Mouse (Mus musculus): ENCODE results near the gene Pitpnm1. TPM values are rescaled to one million over a fixed set of nuclear protein-coding genes. Genes with fewer than 3 reads are reported as not detected.

Pitpnm1 gene
- polyA plus RNA-seq, 1 experiment from 2014 or later = 15.8 TPM

GRCm38 (mm10) chr19:4089128-4089527 lies 10.7 kb upstream of the Pitpnm1 start:
- Histone ChIP-seq H3K36me3 (ENCODE audit: control insufficient read depth, insufficient read depth, low read length) (no peaks in the 10 kb centered on the region), H3K27ac (ENCODE audit: low read depth, low read length) (no peak overlapping the region), H3K9ac (ENCODE audit: low read depth, low read length) (no peak overlapping the region), H3K4me3 (ENCODE audit: low read length) (no peak overlapping the region), H3K27me3 (ENCODE audit: control insufficient read depth, insufficient read depth, low read length) (no peaks in the 10 kb centered on the region), H3K9me3 (ENCODE audit: control insufficient read depth, low read length) (no peaks in the 10 kb centered on the region), H3K4me1 (ENCODE audit: control insufficient read depth, insufficient read depth, low read length) (no peaks in the 10 kb centered on the region), H3K4me2 (replicated peaks; ENCODE audit: low read depth, low read length) (no peak overlapping the region)
- WGBS = 77% methylated on average over 6 of the region's 6 CpGs
- ATAC-seq (ENCODE audit: low FRiP score, low TSS enrichment) = no peak

- H3K27me3 ChIP-seq (ENCODE audit: control insufficient read depth, insufficient read depth, low read length) = no peaks in the 10 kb centered on the region
- no peaks in the 10 kb centered on the region for H3K36me3 ChIP-seq (ENCODE audit: control insufficient read depth, insufficient read depth, low read length)
- no peaks in the 10 kb centered on the region for H3K9me3 ChIP-seq (ENCODE audit: control insufficient read depth, low read length)
- H3K9ac ChIP-seq (ENCODE audit: low read depth, low read length) = no peak overlapping the region
- H3K4me1 ChIP-seq (ENCODE audit: control insufficient read depth, insufficient read depth, low read length) = no peaks in the 10 kb centered on the region
- no peak overlapping the region for H3K4me3 ChIP-seq (ENCODE audit: low read length)
- no peak for ATAC-seq (ENCODE audit: low FRiP score, low TSS enrichment)
- no peak overlapping the region for H3K27ac ChIP-seq (ENCODE audit: low read depth, low read length)
- H3K4me2 ChIP-seq (replicated peaks; ENCODE audit: low read depth, low read length) = no peak overlapping the region
- WGBS = 93% methylated on average over 3 of the region's 3 CpGs
These were observed 9.4 kb upstream of the Pitpnm1 start for GRCm38 (mm10) chr19:4090446-4090845.

GRCm38 (mm10) chr19:4091383-4091782 lies 8.4 kb upstream of the Pitpnm1 start:
- Histone ChIP-seq H3K4me3 (ENCODE audit: low read length) (no peak overlapping the region), H3K4me1 (ENCODE audit: control insufficient read depth, insufficient read depth, low read length) (no peaks in the 10 kb centered on the region), H3K27me3 (ENCODE audit: control insufficient read depth, insufficient read depth, low read length) (no peaks in the 10 kb centered on the region), H3K9ac (ENCODE audit: low read depth, low read length) (no peak overlapping the region), H3K27ac (ENCODE audit: low read depth, low read length) (no peak overlapping the region), H3K9me3 (ENCODE audit: control insufficient read depth, low read length) (no peaks in the 10 kb centered on the region), H3K4me2 (replicated peaks; ENCODE audit: low read depth, low read length) (no peak overlapping the region), H3K36me3 (ENCODE audit: control insufficient read depth, insufficient read depth, low read length) (no peaks in the 10 kb centered on the region)
- 62% methylated on average over 2 of the region's 2 CpGs for WGBS
- ATAC-seq (ENCODE audit: low FRiP score, low TSS enrichment) = no peak

DNA sequence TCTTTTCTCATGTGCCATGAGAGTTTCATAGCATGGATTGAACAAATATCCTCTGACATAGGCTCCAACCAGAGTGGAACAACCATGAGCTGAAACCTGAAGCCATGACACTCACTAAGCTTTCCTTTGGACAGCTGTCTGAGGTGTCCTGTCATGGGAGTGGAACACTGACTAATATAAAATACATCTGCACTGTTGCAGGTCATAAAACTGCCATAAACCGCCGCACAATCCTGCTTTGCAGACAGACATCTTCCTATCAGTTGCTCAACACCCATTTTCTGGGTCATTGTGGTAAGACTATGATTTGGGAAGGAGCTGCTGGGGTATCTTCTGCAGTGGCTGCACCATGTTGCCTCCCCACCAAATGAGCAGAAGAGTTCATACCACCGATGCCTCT lies 7.0 kb upstream of the Pitpnm1 start:
- Histone ChIP-seq H3K9ac (ENCODE audit: low read depth, low read length) (no peak overlapping the region), H3K27ac (ENCODE audit: low read depth, low read length) (no peak overlapping the region), H3K36me3 (ENCODE audit: control insufficient read depth, insufficient read depth, low read length) (no peaks in the 10 kb centered on the region), H3K4me2 (replicated peaks; ENCODE audit: low read depth, low read length) (no peak overlapping the region), H3K9me3 (ENCODE audit: control insufficient read depth, low read length) (no peaks in the 10 kb centered on the region), H3K4me1 (ENCODE audit: control insufficient read depth, insufficient read depth, low read length) (peaks cover 2% of the 10 kb centered on the region; the same call in 1 of the 2 replicates), H3K27me3 (ENCODE audit: control insufficient read depth, insufficient read depth, low read length) (no peaks in the 10 kb centered on the region), H3K4me3 (ENCODE audit: low read length) (no peak overlapping the region)
- ATAC-seq (ENCODE audit: low FRiP score, low TSS enrichment) = no peak
- 50% methylated on average over 3 of the region's 3 CpGs for WGBS

DNA sequence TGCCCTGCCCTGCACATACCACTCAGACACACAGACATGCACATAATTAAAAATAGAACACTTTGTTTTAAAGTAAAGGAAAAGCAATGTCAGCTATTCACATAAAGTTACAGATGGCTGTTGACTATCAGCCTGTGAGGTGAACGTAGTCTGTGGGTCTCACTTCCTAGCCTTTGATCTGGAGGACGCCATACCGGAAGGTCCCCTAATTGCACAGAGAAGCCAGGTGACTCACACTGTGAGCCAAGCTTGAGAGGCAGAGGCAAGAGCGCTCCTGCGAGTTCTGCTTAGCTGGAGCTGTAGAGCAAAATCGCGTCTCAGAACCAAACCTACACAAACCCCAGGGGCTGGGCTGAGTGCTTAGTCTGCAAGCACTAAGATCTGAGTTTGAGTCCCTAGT lies 6.0 kb upstream of the Pitpnm1 start:
- no peak for ATAC-seq (ENCODE audit: low FRiP score, low TSS enrichment)
- no peak overlapping the region for H3K4me2 ChIP-seq (replicated peaks; ENCODE audit: low read depth, low read length)
- 45% methylated on average over 7 of the region's 7 CpGs for WGBS
- no peaks in the 10 kb centered on the region for H3K36me3 ChIP-seq (ENCODE audit: control insufficient read depth, insufficient read depth, low read length)
- H3K27me3 ChIP-seq (ENCODE audit: control insufficient read depth, insufficient read depth, low read length) = no peaks in the 10 kb centered on the region
- H3K9me3 ChIP-seq (ENCODE audit: control insufficient read depth, low read length) = no peaks in the 10 kb centered on the region
- H3K4me3 ChIP-seq (ENCODE audit: low read length) = no peak overlapping the region
- peaks cover 12% of the 10 kb centered on the region; the same call in 1 of the 2 replicates for H3K4me1 ChIP-seq (ENCODE audit: control insufficient read depth, insufficient read depth, low read length)
- H3K27ac ChIP-seq (ENCODE audit: low read depth, low read length) = no peak overlapping the region
- H3K9ac ChIP-seq (ENCODE audit: low read depth, low read length) = no peak overlapping the region

- Histone ChIP-seq H3K27ac (ENCODE audit: low read depth, low read length) (no peak overlapping the region), H3K4me3 (ENCODE audit: low read length) (no peak overlapping the region), H3K36me3 (ENCODE audit: control insufficient read depth, insufficient read depth, low read length) (no peaks in the 10 kb centered on the region), H3K27me3 (ENCODE audit: control insufficient read depth, insufficient read depth, low read length) (no peaks in the 10 kb centered on the region), H3K4me1 (ENCODE audit: control insufficient read depth, insufficient read depth, low read length) (peaks cover 15% of the 10 kb centered on the region; the same call in 1 of the 2 replicates), H3K9me3 (ENCODE audit: control insufficient read depth, low read length) (no peaks in the 10 kb centered on the region), H3K9ac (ENCODE audit: low read depth, low read length) (no peak overlapping the region), H3K4me2 (replicated peaks; ENCODE audit: low read depth, low read length) (no peak overlapping the region)
- WGBS = 73% methylated on average over 3 of the region's 3 CpGs
- ATAC-seq (ENCODE audit: low FRiP score, low TSS enrichment) = no peak
These were observed 5.5 kb upstream of the Pitpnm1 start for GRCm38 (mm10) chr19:4094348-4094747.

DNA sequence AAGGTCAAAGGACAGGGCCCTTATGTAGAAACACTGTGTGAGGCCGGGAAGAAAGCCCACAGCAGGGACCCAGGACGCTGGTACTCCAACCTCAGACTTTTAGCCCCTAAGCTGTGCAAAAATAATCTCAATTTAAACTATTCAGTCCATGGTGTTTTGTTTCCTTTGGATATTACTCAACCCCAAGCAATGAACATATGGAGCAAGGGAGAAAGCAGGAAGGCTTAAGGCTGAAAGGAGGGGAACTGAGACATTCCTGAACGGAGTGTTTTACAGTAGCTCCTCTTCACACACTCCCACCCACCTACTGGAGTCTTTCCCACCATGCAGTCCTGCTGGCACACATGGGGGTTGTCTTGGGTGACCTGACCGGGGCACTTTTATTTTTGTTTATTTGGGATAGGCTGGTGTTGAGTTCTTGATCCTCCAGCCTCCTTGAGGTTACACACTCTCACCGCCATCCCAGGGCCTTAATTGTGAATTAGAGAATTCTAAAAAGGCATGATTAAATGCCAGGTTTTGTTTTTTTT lies 5.0 kb upstream of the Pitpnm1 start:
- Histone ChIP-seq H3K9ac (ENCODE audit: low read depth, low read length) (no peak overlapping the region), H3K9me3 (ENCODE audit: control insufficient read depth, low read length) (no peaks in the 10 kb centered on the region), H3K27me3 (ENCODE audit: control insufficient read depth, insufficient read depth, low read length) (no peaks in the 10 kb centered on the region), H3K27ac (ENCODE audit: low read depth, low read length) (no peak overlapping the region), H3K36me3 (ENCODE audit: control insufficient read depth, insufficient read depth, low read length) (no peaks in the 10 kb centered on the region), H3K4me1 (ENCODE audit: control insufficient read depth, insufficient read depth, low read length) (peaks cover 19% of the 10 kb centered on the region; the same call in 1 of the 2 replicates), H3K4me2 (replicated peaks; ENCODE audit: low read depth, low read length) (no peak overlapping the region), H3K4me3 (ENCODE audit: low read length) (no peak overlapping the region)
- ATAC-seq (ENCODE audit: low FRiP score, low TSS enrichment) = no peak
- WGBS = 76% methylated on average over 5 of the region's 5 CpGs

DNA sequence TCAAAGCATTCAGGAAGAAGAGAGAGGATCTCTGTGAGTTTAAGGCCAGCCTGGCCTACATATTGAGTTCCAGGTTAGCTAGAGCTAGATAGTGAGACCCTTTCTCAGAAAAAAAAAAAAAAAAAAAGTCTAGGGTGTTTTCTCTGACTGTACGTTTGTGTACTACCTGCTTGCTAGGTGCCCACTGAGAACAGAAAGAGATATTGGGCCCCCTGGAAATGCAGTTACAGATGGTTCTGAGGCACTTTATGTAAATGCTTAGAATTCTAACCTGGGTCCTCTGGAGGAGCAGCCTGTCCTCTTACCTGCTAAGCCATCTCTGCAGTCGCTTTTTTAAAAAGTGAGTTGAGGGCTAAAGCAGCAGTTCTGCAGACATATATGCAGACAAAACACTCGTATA lies 4.0 kb upstream of the Pitpnm1 start:
- no peak overlapping the region for H3K4me2 ChIP-seq (replicated peaks; ENCODE audit: low read depth, low read length)
- H3K9ac ChIP-seq (ENCODE audit: low read depth, low read length) = no peak overlapping the region
- H3K4me3 ChIP-seq (ENCODE audit: low read length) = no peak overlapping the region
- no peaks in the 10 kb centered on the region for H3K9me3 ChIP-seq (ENCODE audit: control insufficient read depth, low read length)
- 71% methylated on average over 3 of the region's 3 CpGs for WGBS
- H3K4me1 ChIP-seq (ENCODE audit: control insufficient read depth, insufficient read depth, low read length) = peaks cover 25% of the 10 kb centered on the region
- no peak overlapping the region for H3K27ac ChIP-seq (ENCODE audit: low read depth, low read length)
- peaks cover 2% of the 10 kb centered on the region; the same call in 1 of the 2 replicates for H3K27me3 ChIP-seq (ENCODE audit: control insufficient read depth, insufficient read depth, low read length)
- no peak for ATAC-seq (ENCODE audit: low FRiP score, low TSS enrichment)
- H3K36me3 ChIP-seq (ENCODE audit: control insufficient read depth, insufficient read depth, low read length) = no peaks in the 10 kb centered on the region

DNA sequence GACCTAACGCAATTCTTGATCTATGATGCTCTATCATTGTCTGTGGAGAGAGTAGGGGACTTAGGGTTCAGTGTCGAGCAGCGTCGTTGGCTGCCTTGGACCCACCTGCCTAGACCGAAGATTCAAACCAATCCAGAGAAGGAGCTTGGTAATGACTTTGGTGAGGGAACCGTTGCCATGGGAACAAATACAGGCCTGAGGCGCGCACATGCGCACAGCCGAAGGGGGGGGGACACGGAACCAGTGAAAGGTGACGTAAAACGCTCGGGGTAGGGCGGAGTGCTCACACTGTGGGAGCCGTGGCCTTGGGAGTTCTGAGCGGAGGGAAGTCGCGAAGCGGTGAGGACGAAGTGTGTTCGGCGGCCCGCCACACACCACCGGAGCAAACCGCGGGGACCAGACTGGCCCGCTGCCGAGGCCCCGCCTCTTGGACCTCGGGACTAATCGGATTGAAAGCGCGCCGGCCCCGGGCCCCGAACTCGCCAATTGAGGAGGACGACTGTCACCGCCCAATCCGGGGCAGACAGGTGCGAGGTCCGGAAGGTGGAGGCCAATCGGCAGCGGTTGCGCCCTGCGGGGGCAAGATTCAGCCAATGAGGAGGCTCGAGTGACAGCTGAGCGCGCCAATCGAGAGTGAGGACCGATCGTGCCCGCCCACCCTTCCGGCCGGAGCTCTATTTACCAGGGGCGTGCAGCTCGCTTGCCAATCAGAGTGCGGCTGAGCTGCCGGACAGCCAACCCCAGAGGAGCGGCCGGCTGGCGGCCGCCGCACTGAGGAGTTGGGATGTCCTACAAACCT lies 3.0 kb upstream of the Pitpnm1 start, which contains the start of gene Cdk2ap2:
Cdk2ap2 (plus strand) TSS at position 541 of the 799 bp plus-strand sequence.
- Histone ChIP-seq H3K4me1 (ENCODE audit: control insufficient read depth, insufficient read depth, low read length) (peaks cover 27% of the 10 kb centered on the region), H3K4me3 (ENCODE audit: low read length) (peak within 1 kb of the TSS; percentile 55), H3K36me3 (ENCODE audit: control insufficient read depth, insufficient read depth, low read length) (no peaks in the 10 kb centered on the region), H3K9me3 (ENCODE audit: control insufficient read depth, low read length) (no peaks in the 10 kb centered on the region), H3K9ac (ENCODE audit: low read depth, low read length) (peak within 1 kb of the TSS; percentile 59), H3K27me3 (ENCODE audit: control insufficient read depth, insufficient read depth, low read length) (peaks cover 10% of the 10 kb centered on the region; the same call in 1 of the 2 replicates), H3K4me2 (replicated peaks; ENCODE audit: low read depth, low read length) (peak within 1 kb of the TSS; percentile 54), H3K27ac (ENCODE audit: low read depth, low read length) (peak within 1 kb of the TSS; percentile 73)
- peak; percentile 94 for ATAC-seq (ENCODE audit: low FRiP score, low TSS enrichment)
- WGBS = under 1% methylated on average over 65 of the region's 65 CpGs
